Mouse (Mus musculus) spleen, adult 2 months (tissue): ENCODE results near the gene Nsmce4a.

Source experiments
- CTCF ChIP-seq: fragments of 200-500 bp; IDR thresholded peaks from 2 replicates; pipeline ENCODE4 v1.5.1; 2011; ENCODE audit warnings: mild to moderate bottlenecking, inconsistent platforms; ENCODE audit not compliant: insufficient read depth, insufficient read length, insufficient replicate concordance; ENCODE audit errors: extremely low read depth
- POLR2A ChIP-seq: fragments of 200-500 bp; IDR thresholded peaks from 2 replicates; pipeline ENCODE4 v1.6.1; 2011; ENCODE audit warnings: low read depth, low read length, inconsistent platforms

GRCm38 (mm10) chr7:130578607-130579006 lies 5.7 kb upstream of the Nsmce4a start:
- TF ChIP-seq POLR2A (no peak), CTCF (no peak)
